24 mouse cellular contexts compared by ENCODE assay signal in genomic region chr4:32004773-32005591, GRCm38 (mm10). TPM values are rescaled to one million over a fixed set of nuclear protein-coding genes. Genes with fewer than 3 reads are reported as not detected.
DNase-seq lines count a peak whose midpoint lies in the region; ATAC-seq lines count a peak whose summit lies in the region.
"Had no signal": no experiment of that assay in that cellular context is flagged by ENCODE, and none has a peak within 500 bp of the region (broad histone marks: within the 10 kb centered on the region; RNA-seq: fewer than 3 reads in every experiment).

No protein-coding gene starts in this region.

- no peak overlapping the region for H3K27ac ChIP-seq in midbrain, embryonic 11.5 days (ENCODE audit: low read depth, low read length)
- H3K27ac ChIP-seq in midbrain, embryonic 14.5 days (replicated peaks; ENCODE audit: low read depth, low read length), result no peak overlapping the region
- no peak overlapping the region for H3K27ac ChIP-seq in hindbrain, embryonic 12.5 days
- H3K27ac ChIP-seq: embryonic facial prominence, embryonic 15.5 days; forebrain, embryonic 15.5 days; heart, adult 2 months; hindbrain, embryonic 13.5 days; hindbrain, postnatal 0 days had no signal

- no peak overlapping the region for H3K4me3 ChIP-seq in midbrain, embryonic 11.5 days (ENCODE audit: low read depth, low read length)
- no peak overlapping the region for H3K4me3 ChIP-seq in midbrain, embryonic 14.5 days (replicated peaks; ENCODE audit: low read depth, low read length)
- no peak overlapping the region for H3K4me3 ChIP-seq in hindbrain, embryonic 12.5 days
- H3K4me3 ChIP-seq: embryonic facial prominence, embryonic 15.5 days; forebrain, embryonic 15.5 days; heart, adult 2 months; heart, embryonic 15.5 days; hindbrain, embryonic 13.5 days had no signal

- 92% methylated on average over 6 of the region's 6 CpGs for WGBS in midbrain, embryonic 11.5 days
- WGBS in midbrain, embryonic 14.5 days, result 93% methylated on average over 6 of the region's 6 CpGs
- 93% methylated on average over 6 of the region's 6 CpGs for WGBS in hindbrain, embryonic 12.5 days

- DNase-seq in midbrain, embryonic 11.5 days (ENCODE audit: low spot score, missing footprints), result peak; percentile 49
- no peak for DNase-seq in midbrain, embryonic 14.5 days
- DNase-seq in lung, postnatal 36 days, result no peak
- DNase-seq: adrenal gland, postnatal 25 days; cerebellum, adult 18-20 months; cerebellum, adult 9-11 months; cerebellum, postnatal 36 days; embryo, embryonic 11 days; gastrocnemius, postnatal 36 days; heart, adult 2 months; heart, postnatal 14 days had no signal

- no peak overlapping the region for H3K9ac ChIP-seq in midbrain, embryonic 11.5 days (ENCODE audit: low read length)
- H3K9ac ChIP-seq in midbrain, embryonic 14.5 days (replicated peaks; ENCODE audit: low read length), result no peak overlapping the region
- no peak overlapping the region for H3K9ac ChIP-seq in hindbrain, embryonic 12.5 days
- H3K9ac ChIP-seq: embryonic facial prominence, embryonic 15.5 days; forebrain, embryonic 15.5 days; heart, embryonic 15.5 days; hindbrain, embryonic 13.5 days had no signal

- H3K4me1 ChIP-seq in midbrain, embryonic 11.5 days (ENCODE audit: control insufficient read depth, insufficient read depth, low read length), result no peaks in the 10 kb centered on the region
- no peaks in the 10 kb centered on the region for H3K4me1 ChIP-seq in midbrain, embryonic 14.5 days (ENCODE audit: control insufficient read depth, insufficient read depth, low read length)
- no peaks in the 10 kb centered on the region for H3K4me1 ChIP-seq in hindbrain, embryonic 12.5 days
- H3K4me1 ChIP-seq: embryonic facial prominence, embryonic 15.5 days; forebrain, embryonic 15.5 days had no signal

- no peak for ATAC-seq in midbrain, embryonic 11.5 days (ENCODE audit: low FRiP score)
- no peak for ATAC-seq in midbrain, embryonic 14.5 days (ENCODE audit: low FRiP score, low TSS enrichment)
- peak; percentile 97 for ATAC-seq in granulocyte monocyte progenitor cell, adult 5-6 weeks (replicated peaks; ENCODE audit: poor library complexity, severe bottlenecking)
- peak; percentile 75 for ATAC-seq in megakaryocyte-erythroid progenitor cell, adult 5-6 weeks (replicated peaks; ENCODE audit: low FRiP score, low TSS enrichment, poor library complexity, severe bottlenecking)
- no peak for ATAC-seq in hindbrain, embryonic 12.5 days (ENCODE audit: low FRiP score)
- no peak for ATAC-seq in erythroblast, adult 5-6 weeks (replicated peaks; ENCODE audit: low FRiP score, poor library complexity, severe bottlenecking)
- ATAC-seq: activated CD4-positive, CD25-positive, alpha-beta regulatory T cell, adult 4 months; forebrain, embryonic 15.5 days; hindbrain, postnatal 0 days; Patski had no signal

- H3K36me3 ChIP-seq in midbrain, embryonic 11.5 days (ENCODE audit: control insufficient read depth, insufficient read depth, low read length), result 0 out of 2 replicates have a peak, but pooled peaks cover 5% of the 10 kb centered on the region
- H3K36me3 ChIP-seq in midbrain, embryonic 14.5 days (ENCODE audit: control insufficient read depth, insufficient read depth, low read length), result peaks cover 31% of the 10 kb centered on the region
- H3K36me3 ChIP-seq in hindbrain, embryonic 12.5 days, result peaks cover 27% of the 10 kb centered on the region

- no peaks in the 10 kb centered on the region for H3K27me3 ChIP-seq in midbrain, embryonic 11.5 days (ENCODE audit: control insufficient read depth, insufficient read depth, low read length)
- no peaks in the 10 kb centered on the region for H3K27me3 ChIP-seq in midbrain, embryonic 14.5 days (ENCODE audit: control insufficient read depth, insufficient read depth, low read length)
- no peaks in the 10 kb centered on the region for H3K27me3 ChIP-seq in hindbrain, embryonic 12.5 days
- H3K27me3 ChIP-seq: embryonic facial prominence, embryonic 15.5 days; forebrain, embryonic 15.5 days; heart, embryonic 15.5 days; hindbrain, embryonic 13.5 days; Patski had no signal

- H3K4me2 ChIP-seq in midbrain, embryonic 11.5 days, result no peak overlapping the region
- H3K4me2 ChIP-seq in midbrain, embryonic 14.5 days (ENCODE audit: low read length), result no peak overlapping the region
- H3K4me2 ChIP-seq in hindbrain, embryonic 12.5 days (replicated peaks), result no peak overlapping the region
- H3K4me2 ChIP-seq: embryonic facial prominence, embryonic 15.5 days; forebrain, embryonic 15.5 days; heart, embryonic 11.5 days; heart, embryonic 15.5 days; hindbrain, embryonic 13.5 days had no signal

- no peaks in the 10 kb centered on the region for H3K9me3 ChIP-seq in midbrain, embryonic 11.5 days (ENCODE audit: control insufficient read depth, low read length)
- no peaks in the 10 kb centered on the region for H3K9me3 ChIP-seq in midbrain, embryonic 14.5 days (ENCODE audit: control insufficient read depth, low read length)
- H3K9me3 ChIP-seq in hindbrain, embryonic 12.5 days (replicated peaks), result no peaks in the 10 kb centered on the region
- H3K9me3 ChIP-seq: embryonic facial prominence, embryonic 15.5 days; forebrain, embryonic 15.5 days; G1E; heart, embryonic 15.5 days; hindbrain, embryonic 13.5 days had no signal

RNA-seq across cellular contexts. Expression of gene Map3k7, which starts 41.1 kb away (rescaled TPM):
- polyA plus RNA-seq in midbrain, embryonic 11.5 days (2014; fragmentation: Nextera tagmentation; extraction: Ambion mirVana), result 42.4 and 44.5 TPM in 2 replicates
- 35.0 and 38.3 TPM in 2 replicates for polyA plus RNA-seq in midbrain, embryonic 14.5 days (2014; fragmentation: Nextera tagmentation; extraction: Ambion mirVana)
- total RNA-seq in granulocyte monocyte progenitor cell, adult 5-6 weeks (2014; fragmentation: Nextera tagmentation), result 35.6 and 36.0 TPM in 2 replicates
- total RNA-seq in granulocyte monocyte progenitor cell, adult 5-6 weeks (2017), result 27.3 and 29.7 TPM in 2 replicates
- 42.3 and 44.5 TPM in 2 replicates for total RNA-seq in megakaryocyte-erythroid progenitor cell, adult 5-6 weeks (2014; fragmentation: Nextera tagmentation)
- 25.8 and 30.7 TPM in 2 replicates for total RNA-seq in megakaryocyte-erythroid progenitor cell, adult 5-6 weeks (2017)
- polyA plus RNA-seq in hindbrain, embryonic 12.5 days (2016; fragmentation: Nextera tagmentation; extraction: Ambion mirVana), result 49.2 and 53.9 TPM in 2 replicates
- 11.9 and 17.9 TPM in 2 replicates for total RNA-seq in erythroblast, adult 5-6 weeks (2015; ENCODE audit: low replicate concordance)
- total RNA-seq in erythroblast, adult 5-6 weeks (2017; ENCODE audit: low replicate concordance), result 15.5 and 17.3 TPM in 2 replicates

Comparison
In these comparisons a context has a peak if more than half of its experiments do, and no peak if none do; other contexts are left out.
1. ATAC-seq: peak in granulocyte monocyte progenitor cell, adult 5-6 weeks (single experiment) and megakaryocyte-erythroid progenitor cell, adult 5-6 weeks (single experiment); none in midbrain, embryonic 11.5 days (single experiment), midbrain, embryonic 14.5 days (single experiment), hindbrain, embryonic 12.5 days (single experiment) and erythroblast, adult 5-6 weeks (single experiment).